Mouse (Mus musculus) heart, adult 11 months (tissue): ENCODE data around the gene Mrps27.

ENCODE experiments used
- DNase-seq: peaks from one replicate; pipeline ENCODE4 v3.0.0; 2022

Mrps27 gene

DNA sequence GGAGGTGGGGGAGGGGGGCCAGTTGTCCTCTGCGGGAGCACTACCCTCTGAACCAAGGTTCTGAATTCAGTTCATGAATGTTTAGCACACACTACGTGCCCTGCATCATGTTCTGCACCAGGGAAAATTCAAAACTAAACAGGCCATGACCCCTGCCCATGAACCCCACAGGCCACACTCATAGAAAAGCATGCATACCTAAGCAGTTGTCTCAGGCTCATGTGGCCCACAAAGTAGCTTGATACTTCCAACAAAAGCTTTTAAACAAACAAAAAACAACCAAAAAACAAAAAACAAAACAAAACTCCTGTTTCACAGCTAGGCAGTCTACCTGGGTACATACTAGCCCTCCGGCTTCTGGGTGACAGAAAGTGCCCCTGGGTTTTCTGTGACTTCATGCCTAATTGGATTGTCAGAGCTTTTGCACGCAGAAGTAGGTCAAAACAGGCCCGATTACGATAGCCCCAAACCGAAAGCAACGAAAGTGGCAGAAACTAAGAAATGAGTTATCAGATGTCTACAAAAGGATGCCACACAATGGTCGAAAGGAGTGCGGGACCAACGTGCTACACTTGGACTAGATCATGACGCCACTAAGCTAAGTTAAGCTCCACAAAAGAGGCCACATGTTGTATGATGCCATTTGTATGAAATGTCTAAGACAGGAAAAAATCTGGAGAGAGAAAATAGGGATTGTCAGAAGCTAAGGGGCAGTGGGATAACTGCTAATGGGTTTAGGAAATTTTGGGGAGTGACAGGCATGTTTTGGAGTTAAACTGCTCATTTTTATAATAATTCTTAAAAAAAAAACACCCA lies 98.1 kb downstream of the Mrps27 start:
- peak; percentile 74 for DNase-seq

- no peak for DNase-seq
Measured at GRCm38 (mm10) chr13:99443484-99444175, 99.0 kb downstream of the Mrps27 start.

GRCm38 (mm10) chr13:99444431-99444871 lies 99.9 kb downstream of the Mrps27 start:
- no peak for DNase-seq

DNA sequence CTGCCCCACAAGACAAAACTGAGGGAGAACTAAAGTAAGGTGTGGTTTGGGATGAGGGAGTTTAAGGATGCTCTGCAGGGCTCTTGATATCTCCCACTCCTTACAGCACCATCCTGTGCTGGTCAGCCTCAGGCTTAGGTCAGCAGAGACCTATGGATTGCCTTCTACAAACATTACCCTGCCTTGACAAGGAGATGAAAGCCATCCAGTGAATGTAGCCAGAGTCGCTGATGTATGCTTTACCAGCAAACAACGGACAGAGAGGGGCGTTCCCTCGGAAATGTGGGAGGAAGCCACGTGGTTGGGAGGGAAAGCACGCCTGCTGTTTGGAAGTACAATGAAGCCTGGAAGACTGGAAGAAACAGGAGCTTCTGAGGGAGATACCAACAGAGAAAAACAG lies 100.3 kb downstream of the Mrps27 start:
- peak; percentile 91 for DNase-seq

- no peak for DNase-seq
Measured at GRCm38 (mm10) chr13:99447002-99447401, 102.4 kb downstream of the Mrps27 start.

DNA sequence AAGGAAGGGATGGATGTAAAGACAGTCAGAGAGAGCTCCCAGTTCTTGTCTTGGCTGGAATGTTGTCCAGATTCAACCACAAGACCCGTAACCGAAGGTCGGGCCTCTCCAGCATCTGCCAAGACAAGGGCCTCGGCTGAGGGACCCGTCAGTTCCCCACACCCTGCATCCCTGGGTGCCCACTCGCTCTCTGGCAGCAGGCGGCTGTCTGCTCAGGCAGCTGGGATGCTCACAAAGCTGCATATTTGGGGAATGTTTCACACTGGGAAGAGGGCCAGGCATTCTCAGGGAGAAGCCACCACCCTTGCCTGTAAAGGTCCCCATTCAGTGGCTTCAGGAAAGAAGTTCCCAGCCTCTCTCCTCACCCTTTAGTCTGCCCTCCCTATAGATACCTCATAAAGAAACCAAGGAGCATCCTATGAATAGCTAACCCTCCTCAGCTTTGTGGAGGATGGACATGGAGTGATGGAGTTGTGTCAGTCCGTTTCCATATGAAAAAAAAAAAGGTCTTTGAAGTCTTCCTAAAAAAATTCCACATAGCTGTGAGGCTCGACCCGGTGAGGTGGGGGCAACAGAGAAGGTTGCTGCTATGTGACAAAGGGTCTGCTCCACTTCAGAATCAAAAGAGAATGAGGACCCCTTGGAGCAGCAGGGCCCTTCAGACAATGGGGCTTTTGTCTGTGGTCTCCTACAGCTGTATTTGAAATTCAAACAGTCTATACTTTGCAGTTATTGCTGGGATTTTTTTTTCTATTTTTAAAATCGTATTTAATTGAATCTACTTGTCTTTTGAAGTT lies 103.0 kb downstream of the Mrps27 start:
- DNase-seq: peak; percentile 91

DNA sequence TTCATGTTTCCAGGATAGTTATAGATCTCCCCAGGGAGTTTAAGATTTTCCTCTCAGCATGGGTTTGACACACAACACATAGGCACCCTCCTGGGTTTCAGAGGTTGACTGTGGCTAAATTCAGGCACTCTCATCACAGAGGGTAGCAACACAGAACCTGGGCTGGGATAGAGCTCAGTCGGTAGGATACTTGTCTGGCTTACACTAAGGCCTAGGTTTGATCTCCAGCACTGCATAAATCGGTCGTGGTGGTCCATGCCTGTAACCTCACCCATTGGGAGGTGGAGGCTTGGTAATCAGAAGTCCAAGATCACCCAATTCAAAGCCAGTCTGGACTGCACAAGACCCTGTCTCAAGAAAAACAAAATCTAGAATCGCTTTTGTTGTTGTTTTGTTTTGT lies 103.7 kb downstream of the Mrps27 start:
- no peak for DNase-seq

DNA sequence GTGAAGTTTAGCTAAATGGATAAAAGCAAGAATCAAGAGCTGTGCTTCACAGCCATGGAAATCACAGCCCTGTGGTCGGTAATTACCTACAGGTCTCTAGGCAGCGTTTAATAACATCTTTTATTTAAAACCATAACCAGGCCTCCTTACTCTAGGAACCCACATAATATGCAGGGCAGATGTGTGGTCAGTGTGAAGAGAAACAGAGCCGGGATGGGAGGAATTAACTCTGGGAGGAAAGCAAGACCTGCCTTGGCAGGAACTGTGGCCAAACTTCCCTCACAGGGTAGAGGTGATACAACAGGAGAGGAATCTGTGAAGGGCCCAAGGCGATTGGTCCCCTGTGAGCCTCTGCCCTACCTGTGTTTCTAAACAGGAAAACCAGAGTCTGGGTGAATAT lies 105.0 kb downstream of the Mrps27 start:
- no peak for DNase-seq

DNA sequence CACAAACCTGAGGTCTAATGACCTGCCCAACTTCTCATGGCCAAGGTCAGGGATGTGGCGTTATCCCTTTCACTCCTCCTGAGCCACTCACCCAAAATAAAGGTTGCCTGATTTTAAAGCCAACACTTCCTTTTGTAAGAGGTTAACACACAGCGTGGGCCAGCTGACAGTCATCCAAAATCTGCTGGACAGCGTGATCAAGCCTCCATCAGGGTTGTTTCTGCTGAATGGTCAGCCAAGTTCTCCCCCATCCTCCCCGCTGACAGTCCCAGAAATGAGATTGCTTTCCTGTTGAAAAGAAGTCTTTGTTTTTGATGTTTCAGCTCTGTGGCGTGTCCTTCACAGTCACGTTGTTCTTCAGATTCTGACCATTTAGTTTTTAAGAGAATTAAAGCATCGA lies 106.2 kb downstream of the Mrps27 start:
- peak; percentile 96 for DNase-seq

- DNase-seq: no peak
Measured at GRCm38 (mm10) chr13:99451276-99451675, 106.7 kb downstream of the Mrps27 start.

GRCm38 (mm10) chr13:99452444-99452843 lies 107.9 kb downstream of the Mrps27 start:
- no peak for DNase-seq

GRCm38 (mm10) chr13:99454977-99455376 lies 110.4 kb downstream of the Mrps27 start:
- no peak for DNase-seq

GRCm38 (mm10) chr13:99458658-99459386 lies 114.2 kb downstream of the Mrps27 start:
- no peak for DNase-seq

DNA sequence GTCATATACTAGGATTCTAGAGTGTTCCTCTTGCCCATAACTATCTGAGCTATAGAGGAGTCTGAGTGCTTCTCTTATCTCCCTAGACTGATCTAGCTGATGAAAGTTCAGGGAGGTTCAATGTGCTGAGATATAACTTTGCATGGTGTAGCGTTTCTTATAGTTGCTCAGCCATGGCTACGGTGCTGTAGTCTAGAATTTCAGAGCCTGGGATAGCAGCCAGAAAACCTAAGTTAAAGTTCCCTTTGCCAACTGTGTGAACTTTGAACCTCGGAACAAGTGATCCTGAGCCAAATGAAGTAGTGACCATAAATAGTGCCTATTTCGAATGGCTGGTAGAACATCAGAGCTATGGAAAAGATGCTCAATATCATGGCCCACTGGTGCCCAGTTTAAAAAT lies 115.0 kb downstream of the Mrps27 start:
- DNase-seq: no peak

GRCm38 (mm10) chr13:99461886-99462285 lies 117.3 kb downstream of the Mrps27 start:
- no peak for DNase-seq

- peak; percentile 89 for DNase-seq
Measured at GRCm38 (mm10) chr13:99464551-99464950, 120.0 kb downstream of the Mrps27 start.
